Mouse (Mus musculus): Measurements from ENCODE around the gene Plcxd1. TPM values are rescaled to one million over a fixed set of nuclear protein-coding genes. Genes with fewer than 3 reads are reported as not detected.
"Not testable (repeated sequence)": the region's sequence is repeated elsewhere in the genome, so short reads cannot be mapped to it uniquely, and the experiment has no call there.

Plcxd1 gene
- total RNA-seq, 1 experiment from 2014 or later: 0.45 TPM

DNA sequence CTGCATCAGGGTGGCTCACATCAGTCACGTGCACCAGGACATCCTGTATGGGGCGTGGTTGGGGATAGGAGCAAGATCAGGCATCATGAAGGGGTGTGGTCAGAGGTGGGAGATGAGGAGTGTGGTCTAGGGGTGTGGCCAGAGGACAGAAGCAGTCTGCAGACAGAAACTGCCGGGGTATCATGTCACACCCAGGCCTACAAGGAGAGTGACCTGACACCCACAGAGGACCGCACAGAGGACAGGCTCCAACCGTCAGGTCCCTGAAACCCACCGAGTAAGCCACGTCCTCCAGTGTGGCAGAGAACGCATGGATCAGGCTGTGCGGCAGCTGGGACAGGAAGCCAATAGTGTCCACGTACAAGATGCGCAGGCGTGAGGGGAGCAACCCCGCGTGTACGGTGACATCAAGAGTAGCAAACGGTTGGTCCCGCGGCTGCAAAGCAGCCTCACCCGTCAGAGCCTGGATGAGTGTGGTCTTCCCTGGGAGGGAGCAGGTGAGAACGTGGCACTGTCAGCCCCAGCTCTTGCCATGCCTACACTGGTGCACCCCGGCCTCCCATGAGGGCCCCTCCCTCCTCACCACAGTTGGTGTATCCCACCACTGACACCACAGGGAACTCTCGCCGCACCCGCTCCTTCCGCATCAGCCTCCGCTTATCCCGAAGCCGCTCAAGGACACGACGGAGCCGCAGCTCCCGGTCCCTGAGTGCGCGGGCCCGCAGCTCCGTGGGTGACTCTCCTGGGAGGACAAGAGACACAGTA, 5.0 kb downstream of the Plcxd1 start:
- no peak for ATAC-seq (replicated peaks in 1 of 2; ENCODE audit: insufficient read depth in 1 of 2, low FRiP score in 2 of 2, low TSS enrichment in 1 of 2, low read depth in 1 of 2, poor library complexity in 2 of 2, severe bottlenecking in 2 of 2)

DNA sequence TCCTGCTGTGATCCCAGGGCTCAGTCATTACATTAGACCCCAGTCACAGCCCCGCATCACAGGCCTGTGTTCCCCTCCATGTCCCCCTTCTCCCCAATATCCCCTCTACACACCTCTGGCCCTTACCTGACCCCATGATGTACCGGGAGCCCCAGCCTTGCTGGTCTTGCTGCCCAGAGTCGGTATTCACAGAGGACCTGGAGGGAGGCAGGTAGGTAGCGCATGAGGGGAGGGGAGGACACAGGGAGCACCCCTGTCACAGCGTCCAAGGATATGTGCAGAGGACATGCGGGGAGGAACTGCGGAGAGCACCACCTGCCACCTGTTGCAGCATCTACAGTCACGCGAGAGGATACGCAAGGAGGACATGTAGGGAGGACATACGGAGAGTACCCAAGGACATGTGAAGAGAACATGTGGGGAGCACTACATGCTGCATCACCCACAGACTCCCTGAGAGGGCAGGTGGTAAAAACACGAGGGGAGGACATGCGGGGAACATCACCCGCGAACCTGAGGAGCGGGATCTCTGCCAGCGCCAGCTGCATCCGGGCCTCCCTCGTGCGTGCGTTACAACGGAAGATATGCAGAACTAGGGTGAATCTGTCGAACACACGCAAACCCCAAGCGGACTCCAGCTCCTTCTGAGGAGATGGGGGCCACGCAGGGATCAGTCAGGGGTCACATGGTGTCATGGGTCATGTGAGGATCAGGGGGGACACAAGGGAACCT, 6.5 kb downstream of the Plcxd1 start:
- ATAC-seq (replicated peaks in 1 of 2; ENCODE audit: insufficient read depth in 1 of 2, low FRiP score in 2 of 2, low TSS enrichment in 1 of 2, low read depth in 1 of 2, poor library complexity in 2 of 2, severe bottlenecking in 2 of 2): no peak

DNA sequence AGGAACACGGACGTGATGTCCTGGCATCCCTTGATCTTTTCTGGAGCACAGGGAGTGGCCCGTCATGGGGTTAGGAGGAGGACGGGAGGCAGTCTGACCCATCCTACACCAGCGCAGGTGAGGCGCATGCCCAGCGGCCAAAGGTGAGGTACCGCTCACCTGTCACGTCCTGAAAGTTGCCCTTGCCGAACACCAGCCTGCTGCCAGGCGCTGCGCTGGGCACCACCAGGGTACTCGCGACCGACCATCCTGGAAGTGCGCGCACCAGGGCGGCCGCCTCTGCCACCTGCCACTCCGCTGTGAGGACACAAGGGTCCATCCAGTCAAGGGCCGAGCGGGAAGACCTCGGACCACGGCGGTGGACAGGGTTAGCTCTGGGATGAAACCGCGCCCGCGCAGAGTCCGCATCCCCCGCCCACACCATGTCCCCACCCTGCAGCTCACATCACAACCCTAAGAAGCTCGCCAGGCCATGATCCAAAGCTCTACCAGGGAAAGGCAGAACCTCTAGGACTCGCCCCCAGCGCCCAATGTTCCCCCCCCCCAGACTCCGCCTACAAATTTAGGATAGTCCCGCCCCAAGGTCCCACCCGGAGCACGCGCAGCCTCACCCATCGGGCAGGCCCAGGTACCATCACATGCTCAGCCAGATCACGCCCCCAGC, 7.3 kb downstream of the Plcxd1 start:
- no peak for ATAC-seq (replicated peaks in 1 of 2; ENCODE audit: insufficient read depth in 1 of 2, low FRiP score in 2 of 2, low TSS enrichment in 1 of 2, low read depth in 1 of 2, poor library complexity in 2 of 2, severe bottlenecking in 2 of 2)

DNA sequence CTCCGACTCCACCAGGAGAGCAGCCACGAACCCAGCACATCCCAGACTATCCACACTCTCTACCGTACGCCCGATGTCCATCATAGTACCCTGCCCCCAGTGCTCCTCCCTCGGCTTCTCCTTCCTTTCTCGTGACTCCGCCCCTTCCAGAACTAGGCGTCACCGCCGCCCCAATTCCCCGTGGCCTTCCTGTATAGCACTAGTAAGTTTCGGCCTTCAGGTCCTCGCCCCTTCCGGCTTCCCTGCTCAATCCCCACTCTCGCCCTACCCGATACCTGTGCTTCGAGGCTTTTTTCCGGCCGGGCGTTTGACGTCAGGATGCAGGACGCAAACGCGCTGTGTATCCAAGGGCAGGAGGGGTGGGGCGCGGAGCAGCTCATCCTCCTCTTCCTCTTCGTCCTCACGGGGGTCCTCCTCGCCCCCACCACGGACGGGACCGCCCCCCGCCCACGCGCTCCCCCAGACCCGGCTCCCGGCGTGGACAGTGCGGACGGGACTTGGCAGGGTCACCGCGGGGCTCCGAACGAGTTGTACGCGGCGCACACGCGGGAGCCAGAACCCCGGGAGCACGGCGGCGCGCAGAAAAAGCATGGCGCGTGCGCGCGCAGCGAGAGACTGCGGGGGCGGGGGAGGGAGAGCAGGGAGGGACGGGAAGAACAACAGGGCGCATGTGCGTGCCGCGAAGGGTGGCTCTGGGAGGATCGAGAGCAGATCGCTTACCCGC, 8.0 kb downstream of the Plcxd1 start, which contains the start of gene Gtpbp6:
Gene Gtpbp6, minus strand, starts transcription at position 617 of the 724 bp plus-strand sequence.
- peak; percentile 76 to 86 for ATAC-seq (replicated peaks in 1 of 2; ENCODE audit: insufficient read depth in 1 of 2, low FRiP score in 2 of 2, low TSS enrichment in 1 of 2, low read depth in 1 of 2, poor library complexity in 2 of 2, severe bottlenecking in 2 of 2)

DNA sequence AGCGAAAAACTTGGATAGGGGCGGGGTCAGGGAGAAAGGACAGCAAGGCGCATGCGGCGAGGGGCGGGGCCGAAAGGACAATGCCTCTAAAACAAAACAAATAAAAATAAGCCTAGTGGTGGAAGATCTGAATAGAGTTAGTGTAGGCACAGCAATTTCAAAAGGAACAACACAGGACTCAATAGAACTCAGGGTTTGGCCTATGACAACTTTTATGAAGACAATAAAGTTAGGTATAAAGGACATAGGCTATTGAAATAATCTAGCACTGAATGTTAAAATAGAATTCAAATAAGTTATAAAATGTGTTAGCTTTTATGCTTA, 8.5 kb downstream of the Plcxd1 start:
- ATAC-seq (replicated peaks in 1 of 2; ENCODE audit: insufficient read depth in 1 of 2, low FRiP score in 2 of 2, low TSS enrichment in 1 of 2, low read depth in 1 of 2, poor library complexity in 2 of 2, severe bottlenecking in 2 of 2): no peak; a peak in 2 of 4 replicates

DNA sequence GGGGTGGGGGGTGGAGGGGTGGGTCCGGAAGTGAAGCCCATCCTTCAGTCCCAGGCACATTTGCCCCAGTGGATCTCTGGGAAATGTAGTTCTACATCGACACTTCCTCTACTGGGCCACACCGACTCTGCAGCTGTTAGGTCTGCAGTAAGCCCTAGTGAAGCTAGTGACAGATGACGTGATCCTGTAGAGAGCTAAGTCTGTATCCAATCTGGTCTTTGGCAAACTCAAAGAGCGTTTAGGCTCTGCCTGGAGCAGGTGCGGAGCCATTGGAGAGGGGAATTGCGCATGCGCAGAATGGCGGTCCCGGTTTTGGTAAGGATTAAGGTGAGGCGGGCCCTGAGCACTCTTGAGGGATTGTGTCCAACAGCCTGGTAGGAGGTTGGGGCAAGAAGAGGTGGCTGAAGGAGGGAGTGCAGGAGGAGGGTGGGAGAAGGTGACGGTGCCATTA, 10.2 kb downstream of the Plcxd1 start, which contains the start of gene Zfp605:
Gene Zfp605, plus strand, starts transcription at position 102 of the 451 bp plus-strand sequence.
- ATAC-seq (replicated peaks in 1 of 2; ENCODE audit: insufficient read depth in 1 of 2, low FRiP score in 2 of 2, low TSS enrichment in 1 of 2, low read depth in 1 of 2, poor library complexity in 2 of 2, severe bottlenecking in 2 of 2): peak; percentile 57 to 60

DNA sequence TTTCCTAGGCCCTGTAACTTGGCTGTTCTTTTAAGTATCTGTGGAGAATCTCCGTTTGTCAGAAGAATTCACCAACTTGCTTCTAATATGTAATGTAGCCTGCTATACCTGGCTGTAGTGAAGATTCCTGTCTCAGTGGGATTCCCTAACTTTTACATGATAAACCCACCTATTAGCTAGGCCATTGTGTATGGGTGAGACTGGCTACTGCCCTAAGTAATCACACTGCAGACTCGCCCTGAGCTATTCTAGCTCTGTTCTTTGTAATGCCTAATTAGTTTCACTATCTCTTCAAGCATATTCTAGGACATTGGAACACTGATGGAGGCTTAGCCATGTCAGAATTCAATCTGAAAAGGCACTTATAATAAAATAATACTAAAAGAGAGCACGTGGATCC, 22.6 kb downstream of the Plcxd1 start:
- not testable (repeated sequence) for ATAC-seq (replicated peaks in 1 of 2; ENCODE audit: insufficient read depth in 1 of 2, low FRiP score in 2 of 2, low TSS enrichment in 1 of 2, low read depth in 1 of 2, poor library complexity in 2 of 2, severe bottlenecking in 2 of 2)

DNA sequence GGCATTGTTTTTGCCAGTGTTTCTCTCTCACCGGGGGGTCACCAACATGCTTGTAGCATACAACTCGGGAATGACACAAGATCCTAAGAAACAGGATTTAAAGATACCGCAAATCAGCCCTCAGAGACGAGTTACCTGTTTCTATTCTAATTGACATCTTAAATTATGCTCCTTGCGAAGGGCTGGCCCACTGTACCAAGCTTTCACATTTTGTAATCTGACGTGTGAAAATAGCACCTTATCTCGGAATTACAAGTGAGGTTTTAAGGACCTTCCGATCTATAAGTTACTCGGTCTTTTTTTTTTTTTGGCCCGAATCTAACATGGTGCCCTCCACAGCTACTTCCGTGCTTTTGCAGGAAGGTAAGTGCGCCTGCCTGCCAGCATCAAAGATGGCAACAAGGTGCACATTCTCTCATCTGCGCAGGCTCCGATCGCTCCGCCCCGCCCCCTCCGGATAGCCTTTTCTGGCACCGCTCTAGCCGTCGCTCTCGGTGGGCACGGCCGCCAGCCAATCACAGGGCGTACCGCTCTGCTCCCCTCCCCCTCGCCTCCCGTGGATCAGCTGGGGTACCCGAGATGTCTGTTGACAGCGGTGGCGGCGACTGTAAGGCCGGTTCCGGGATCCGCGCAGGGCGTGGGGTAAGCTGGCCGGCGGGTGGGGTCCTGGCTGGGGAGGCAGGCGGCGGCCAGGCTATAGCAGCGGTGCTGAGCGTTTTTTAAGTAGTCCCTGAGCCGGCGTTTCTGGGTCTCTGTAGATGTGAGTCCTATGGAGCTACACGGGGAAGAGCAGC, 35.7 kb downstream of the Plcxd1 start, which contains the start of gene Chfr:
Gene Chfr, plus strand, starts transcription at position 550 of the 794 bp plus-strand sequence.
- ATAC-seq (replicated peaks in 1 of 2; ENCODE audit: insufficient read depth in 1 of 2, low FRiP score in 2 of 2, low TSS enrichment in 1 of 2, low read depth in 1 of 2, poor library complexity in 2 of 2, severe bottlenecking in 2 of 2): peak; percentile 98 to 99

DNA sequence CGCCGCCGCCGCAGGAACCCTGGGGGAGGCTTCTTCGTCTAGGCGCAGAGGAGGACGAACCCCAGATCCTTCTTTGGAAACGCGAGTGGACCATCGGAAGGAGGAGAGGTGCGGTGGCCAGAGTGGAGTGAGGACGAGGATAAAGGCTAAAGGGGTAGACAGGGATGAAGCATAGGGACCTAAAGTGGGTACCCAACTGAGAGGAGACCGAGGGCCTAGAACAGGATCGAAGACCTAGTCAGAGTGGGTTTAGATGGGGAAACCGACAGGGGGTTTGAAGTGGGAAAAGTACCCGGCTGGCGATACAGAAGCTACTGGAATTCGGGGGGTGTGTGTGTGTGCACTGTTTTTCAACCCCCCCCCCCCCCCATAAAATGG, 36.3 kb downstream of the Plcxd1 start:
- ATAC-seq (replicated peaks in 1 of 2; ENCODE audit: insufficient read depth in 1 of 2, low FRiP score in 2 of 2, low TSS enrichment in 1 of 2, low read depth in 1 of 2, poor library complexity in 2 of 2, severe bottlenecking in 2 of 2): no peak; a peak in 1 of 4 replicates

DNA sequence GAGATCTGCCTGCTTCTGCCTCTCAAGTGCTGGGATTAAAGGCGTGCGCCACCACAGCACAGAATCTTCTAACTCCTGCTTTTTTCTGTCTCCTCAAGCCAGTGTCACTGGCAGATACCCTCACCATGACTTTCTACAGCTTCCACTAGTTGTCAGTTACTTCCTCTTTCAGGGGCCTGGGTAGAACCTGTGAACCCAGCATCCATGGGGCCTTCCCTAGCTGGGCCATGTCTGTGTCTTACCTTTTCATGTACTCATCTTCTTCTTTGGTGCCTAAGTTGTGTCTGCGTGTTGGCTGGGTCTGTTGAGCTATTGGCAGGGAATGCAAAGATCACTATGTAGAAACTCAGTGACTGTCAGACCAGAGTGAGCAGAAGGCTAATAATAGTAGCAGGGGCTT, 38.0 kb downstream of the Plcxd1 start:
- no peak for ATAC-seq (replicated peaks in 1 of 2; ENCODE audit: insufficient read depth in 1 of 2, low FRiP score in 2 of 2, low TSS enrichment in 1 of 2, low read depth in 1 of 2, poor library complexity in 2 of 2, severe bottlenecking in 2 of 2)

DNA sequence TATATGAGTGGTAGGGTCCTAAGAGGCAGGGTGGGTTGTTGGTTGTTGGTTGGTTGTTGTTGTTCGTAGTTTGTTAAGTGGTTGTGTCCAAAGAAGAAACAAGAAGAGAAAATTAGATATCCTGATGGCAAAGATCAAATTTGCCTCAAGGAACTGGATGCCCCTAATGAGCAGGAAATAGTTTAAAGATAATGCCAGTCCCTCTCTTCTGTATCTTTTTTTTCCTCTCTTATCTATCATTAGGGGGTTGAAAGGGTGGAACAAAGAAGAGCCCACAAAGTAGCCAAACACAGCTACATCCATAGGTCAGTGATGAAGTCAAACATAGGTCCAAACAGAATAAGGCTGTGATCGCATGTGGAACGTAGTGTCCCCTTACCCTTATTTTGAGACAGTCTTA, 39.6 kb downstream of the Plcxd1 start:
- ATAC-seq (replicated peaks in 1 of 2; ENCODE audit: insufficient read depth in 1 of 2, low FRiP score in 2 of 2, low TSS enrichment in 1 of 2, low read depth in 1 of 2, poor library complexity in 2 of 2, severe bottlenecking in 2 of 2): no peak

DNA sequence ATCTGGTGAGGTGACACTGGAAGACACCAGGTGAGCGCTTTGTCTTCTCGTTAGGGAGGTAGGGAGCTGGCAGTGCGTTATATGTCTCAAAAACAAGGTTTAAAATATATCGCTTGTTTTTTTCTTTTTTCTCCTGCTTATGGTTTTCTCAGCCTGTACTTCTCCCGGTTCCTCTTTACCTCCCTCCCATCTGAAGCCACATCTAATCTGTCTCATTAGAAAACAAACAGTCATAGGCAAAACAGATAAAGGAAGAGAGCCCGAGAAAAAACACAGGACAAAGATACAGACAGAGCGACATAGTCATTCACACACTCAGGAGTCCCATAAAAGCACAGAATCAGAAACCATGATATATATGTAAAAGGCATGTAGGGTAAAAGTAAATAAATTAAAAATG, 40.7 kb downstream of the Plcxd1 start:
- ATAC-seq (replicated peaks in 1 of 2; ENCODE audit: insufficient read depth in 1 of 2, low FRiP score in 2 of 2, low TSS enrichment in 1 of 2, low read depth in 1 of 2, poor library complexity in 2 of 2, severe bottlenecking in 2 of 2): no peak

DNA sequence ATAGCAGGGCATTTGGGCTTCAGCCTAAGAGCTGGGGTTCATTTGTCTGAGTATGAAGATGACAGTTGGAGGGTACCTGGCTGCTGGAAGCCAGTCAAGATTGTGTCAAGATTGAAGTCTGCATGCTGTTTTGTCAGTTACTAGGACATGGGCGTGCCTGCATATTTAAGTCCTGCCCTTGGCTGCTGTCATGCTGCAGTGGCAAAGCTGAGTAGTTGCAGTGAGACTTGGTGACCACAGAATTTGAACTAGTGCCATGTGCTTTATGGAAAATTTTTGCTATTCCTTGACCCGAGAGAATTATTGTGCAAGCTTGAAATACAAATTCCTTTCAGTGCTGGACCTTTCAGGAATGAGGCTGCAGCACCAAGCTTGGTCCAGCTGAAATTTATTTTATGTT, 42.5 kb downstream of the Plcxd1 start:
- ATAC-seq (replicated peaks in 1 of 2; ENCODE audit: insufficient read depth in 1 of 2, low FRiP score in 2 of 2, low TSS enrichment in 1 of 2, low read depth in 1 of 2, poor library complexity in 2 of 2, severe bottlenecking in 2 of 2): no peak

DNA sequence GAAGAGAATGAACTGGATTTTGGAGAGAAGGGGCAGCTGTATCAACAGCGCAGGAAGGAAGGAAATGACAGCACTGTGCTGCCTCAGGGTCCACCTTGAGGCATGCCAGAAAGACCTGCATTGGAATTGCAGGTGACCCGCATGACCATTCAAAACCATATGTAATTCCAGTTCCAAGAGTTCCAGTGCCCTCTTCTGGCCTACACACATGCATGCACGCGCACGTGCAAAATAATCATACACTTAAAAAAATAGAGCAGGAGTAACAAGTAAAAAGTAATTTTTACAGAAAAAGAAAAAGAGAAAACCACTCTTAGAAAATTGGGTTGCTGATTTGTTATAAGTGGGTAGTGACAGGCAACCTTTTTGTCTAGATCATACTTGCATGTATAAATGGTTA, 43.2 kb downstream of the Plcxd1 start:
- peak in 1 of 2 experiments; percentile 68; a peak in 2 of 4 replicates for ATAC-seq (replicated peaks in 1 of 2; ENCODE audit: insufficient read depth in 1 of 2, low FRiP score in 2 of 2, low TSS enrichment in 1 of 2, low read depth in 1 of 2, poor library complexity in 2 of 2, severe bottlenecking in 2 of 2)
